Mouse (Mus musculus): ENCODE measurements at regions not wholly inside any gene's neighbourhood (a gene's known extent, or its start where the extent isn't known, plus 50 kb on each side); places are given as distances from the start of the nearest gene placed in this dataset.

- TF ChIP-seq MYB (IDR thresholded peaks at IDR 0.05; ENCODE audit: low read depth, low read length) (no peak), JUND (IDR thresholded peaks at IDR 0.05; ENCODE audit: low read depth, low read length) (no peak), NELFE (IDR thresholded peaks at IDR 0.05; ENCODE audit: low read depth, low read length) (no peak)
- H3K79me2 ChIP-seq (ENCODE audit: control insufficient read depth, insufficient read depth, low read length, poor library complexity): no peaks in the 10 kb centered on the region
- no peaks in the 10 kb centered on the region for H3K27me3 ChIP-seq (ENCODE audit: control insufficient read depth in 1 of 2, insufficient read depth in 2 of 2, low read length in 2 of 2)
- no peaks in the 10 kb centered on the region for H3K36me3 ChIP-seq (ENCODE audit: control insufficient read depth in 1 of 2, insufficient read depth in 2 of 2, low read length in 2 of 2)
- no peak overlapping the region for H3K4me3 ChIP-seq (ENCODE audit: control insufficient read depth in 1 of 2, insufficient read depth in 1 of 2, low read depth in 2 of 2, low read length in 2 of 2)
- no peaks in the 10 kb centered on the region for H3K9me3 ChIP-seq (replicated peaks; ENCODE audit: insufficient read depth, low read length)
- H3K4me1 ChIP-seq (ENCODE audit: control insufficient read depth in 1 of 2, insufficient read depth in 2 of 2, low read length in 2 of 2): no peaks in the 10 kb centered on the region
- no peak for DNase-seq (ENCODE audit: low read depth, low spot score)
- no peak overlapping the region for H3K27ac ChIP-seq (ENCODE audit: control insufficient read depth, low read depth, low read length)
- no peak overlapping the region for H3K9ac ChIP-seq (ENCODE audit: control insufficient read depth, low read depth, low read length, poor library complexity, severe bottlenecking)
Observed at GRCm38 (mm10) chr12:107338758-107339157, 149.7 kb upstream of the 3110018I06Rik start.

GRCm38 (mm10) chr12:107356211-107356610 is 132.2 kb upstream of the 3110018I06Rik start:
- H3K36me3 ChIP-seq (ENCODE audit: control insufficient read depth in 1 of 2, insufficient read depth in 2 of 2, low read length in 2 of 2): no peaks in the 10 kb centered on the region
- TF ChIP-seq MAX (IDR thresholded peaks at IDR 0.05; ENCODE audit: low read length) (no peak), TBP (IDR thresholded peaks at IDR 0.05; ENCODE audit: low read depth, low read length) (no peak), MAZ (IDR thresholded peaks at IDR 0.05; ENCODE audit: low read depth, low read length) (no peak), MYC (IDR thresholded peaks at IDR 0.05; ENCODE audit: low read depth, low read length) (no peak)
- H3K4me1 ChIP-seq (ENCODE audit: control insufficient read depth in 1 of 2, insufficient read depth in 2 of 2, low read length in 2 of 2): no peaks in the 10 kb centered on the region

GRCm38 (mm10) chr12:107356974-107357373 is 131.5 kb upstream of the 3110018I06Rik start:
- Histone ChIP-seq H3K9ac (ENCODE audit: control insufficient read depth, low read depth, low read length, poor library complexity, severe bottlenecking) (no peak overlapping the region), H3K27ac (ENCODE audit: control insufficient read depth, low read depth, low read length) (no peak overlapping the region), H3K27me3 (ENCODE audit: control insufficient read depth in 1 of 2, insufficient read depth in 2 of 2, low read length in 2 of 2) (no peaks in the 10 kb centered on the region), H3K9me3 (replicated peaks; ENCODE audit: insufficient read depth, low read length) (no peaks in the 10 kb centered on the region), H3K36me3 (ENCODE audit: control insufficient read depth in 1 of 2, insufficient read depth in 2 of 2, low read length in 2 of 2) (no peaks in the 10 kb centered on the region), H3K79me2 (ENCODE audit: control insufficient read depth, insufficient read depth, low read length, poor library complexity) (no peaks in the 10 kb centered on the region), H3K4me3 (ENCODE audit: control insufficient read depth in 1 of 2, insufficient read depth in 1 of 2, low read depth in 2 of 2, low read length in 2 of 2) (no peak overlapping the region), H3K4me1 (ENCODE audit: control insufficient read depth in 1 of 2, insufficient read depth in 2 of 2, low read length in 2 of 2) (no peaks in the 10 kb centered on the region)
- no peak for DNase-seq (ENCODE audit: low read depth, low spot score)
- TF ChIP-seq CHD1 (IDR thresholded peaks at IDR 0.05; ENCODE audit: low read depth, low read length) (no peak), GABPA (IDR thresholded peaks at IDR 0.05; ENCODE audit: low read depth, low read length) (no peak), ETS1 (IDR thresholded peaks at IDR 0.05; ENCODE audit: low read depth, low read length) (no peak), RAD21 (IDR thresholded peaks at IDR 0.05; ENCODE audit: low read depth, low read length) (no peak), CTCF (IDR thresholded peaks at IDR 0.05 in 2 of 3, conservative IDR thresholded peaks at IDR 0.05 in 1 of 3; ENCODE audit: control insufficient read depth in 1 of 3, insufficient read depth in 1 of 3, low read depth in 2 of 3, low read length in 3 of 3, poor library complexity in 1 of 3, severe bottlenecking in 1 of 3) (no peak), TCF12 (IDR thresholded peaks at IDR 0.05; ENCODE audit: low read depth, low read length) (no peak), SMC3 (IDR thresholded peaks at IDR 0.05; ENCODE audit: low read depth, low read length) (no peak), NRF1 (IDR thresholded peaks at IDR 0.05; ENCODE audit: insufficient read depth, low read depth, low read length, poor library complexity, severe bottlenecking) (no peak), POLR2AphosphoS2 (IDR thresholded peaks at IDR 0.05; ENCODE audit: low read length) (no peak), KAT2A (conservative IDR thresholded peaks at IDR 0.05; ENCODE audit: low read depth, low read length) (no peak), POLR2A (IDR thresholded peaks at IDR 0.05; ENCODE audit: control insufficient read depth in 1 of 2, insufficient read depth in 1 of 2, low read depth in 1 of 2, low read length in 2 of 2, poor library complexity in 1 of 2) (no peak), MAFK (IDR thresholded peaks at IDR 0.05; ENCODE audit: borderline replicate concordance, low read depth, low read length) (no peak), E2F4 (IDR thresholded peaks at IDR 0.05; ENCODE audit: borderline replicate concordance, low read depth, low read length) (no peak), ZKSCAN1 (IDR thresholded peaks at IDR 0.05; ENCODE audit: low read depth, low read length) (no peak), MAX (IDR thresholded peaks at IDR 0.05; ENCODE audit: low read length) (no peak), TBP (IDR thresholded peaks at IDR 0.05; ENCODE audit: low read depth, low read length) (no peak)

More at GRCm38 (mm10) chr12:107356211-107356610, 132.2 kb upstream of the 3110018I06Rik start:
- no peaks in the 10 kb centered on the region for H3K27me3 ChIP-seq (ENCODE audit: control insufficient read depth in 1 of 2, insufficient read depth in 2 of 2, low read length in 2 of 2)
- H3K9ac ChIP-seq (ENCODE audit: control insufficient read depth, low read depth, low read length, poor library complexity, severe bottlenecking): no peak overlapping the region
- H3K27ac ChIP-seq (ENCODE audit: control insufficient read depth, low read depth, low read length): no peak overlapping the region
- DNase-seq (ENCODE audit: low read depth, low spot score): no peak
- H3K79me2 ChIP-seq (ENCODE audit: control insufficient read depth, insufficient read depth, low read length, poor library complexity): no peaks in the 10 kb centered on the region
- no peak overlapping the region for H3K4me3 ChIP-seq (ENCODE audit: control insufficient read depth in 1 of 2, insufficient read depth in 1 of 2, low read depth in 2 of 2, low read length in 2 of 2)
- no peaks in the 10 kb centered on the region for H3K9me3 ChIP-seq (replicated peaks; ENCODE audit: insufficient read depth, low read length)
